In genomic region chr12:85342310-85342709, GRCm38 (mm10) we compare ENCODE assay signal across 23 mouse cellular contexts. TPM values are rescaled to one million over a fixed set of nuclear protein-coding genes. Genes with fewer than 3 reads are reported as not detected.
DNase-seq lines count a peak whose midpoint lies in the region; ATAC-seq and TF ChIP-seq lines count a peak whose summit lies in the region.
"Had no signal": no experiment of that assay in that cellular context is flagged by ENCODE, and none has a peak within 500 bp of the region (broad histone marks: within the 10 kb centered on the region; RNA-seq: fewer than 3 reads in every experiment).

No protein-coding gene starts in this region.

- H3K4me2 ChIP-seq in kidney, embryonic 16.5 days (replicated peaks; ENCODE audit: low read depth, low read length): no peak overlapping the region
- H3K4me2 ChIP-seq: hindbrain, embryonic 15.5 days; limb, embryonic 12.5 days; lung, embryonic 15.5 days had no signal

- peaks cover 22% of the 10 kb centered on the region for H3K36me3 ChIP-seq in heart, adult 2 months (ENCODE audit: control insufficient read depth, insufficient read depth, low read length)
- H3K36me3 ChIP-seq in kidney, embryonic 16.5 days (ENCODE audit: insufficient read depth, low read length): peaks cover 7% of the 10 kb centered on the region; the same call in 1 of the 2 replicates

- H3K4me1 ChIP-seq in heart, adult 2 months (ENCODE audit: control insufficient read depth, insufficient read depth, low read length): peaks cover 5% of the 10 kb centered on the region
- H3K4me1 ChIP-seq in kidney, embryonic 16.5 days (ENCODE audit: insufficient read depth, low read length): peaks cover 16% of the 10 kb centered on the region

- no peak for DNase-seq in heart, adult 2 months
- DNase-seq in heart, adult 9 months (ENCODE audit: low spot score in 2 of 2): no peak
- peak; percentile 59 for DNase-seq in kidney, adult 9 months
- DNase-seq in adipocyte (ENCODE audit: low spot score): peak; percentile 38
- DNase-seq in cerebellum, adult 8-10 months: no peak
- DNase-seq in ovary, postnatal 14 days (ENCODE audit: low spot score): no peak
- DNase-seq: adrenal gland, postnatal 14 days; cerebellum, adult 11 months; cerebellum, postnatal 36 days; gastrocnemius, postnatal 14 days; heart, postnatal 10 days; right cerebral cortex, postnatal 14 days; thymus, postnatal 36 days had no signal

- H3K79me2 ChIP-seq in heart, adult 2 months (replicated peaks; ENCODE audit: control insufficient read depth, insufficient read depth, low read length): no peaks in the 10 kb centered on the region; the same call in 1 of the 2 replicates

- no peak overlapping the region for H3K4me3 ChIP-seq in heart, adult 2 months
- no peak overlapping the region for H3K4me3 ChIP-seq in kidney, embryonic 16.5 days (ENCODE audit: low read length)
- H3K4me3 ChIP-seq: embryonic facial prominence, embryonic 10.5 days; heart, embryonic 10.5 days; hindbrain, embryonic 15.5 days; limb, embryonic 12.5 days; lung, embryonic 15.5 days; midbrain, embryonic 10.5 days had no signal

- H3K9me3 ChIP-seq in kidney, embryonic 16.5 days (ENCODE audit: low read length): no peaks in the 10 kb centered on the region
- H3K9me3 ChIP-seq: embryonic facial prominence, embryonic 10.5 days; heart, embryonic 10.5 days; hindbrain, embryonic 15.5 days; limb, embryonic 12.5 days; lung, embryonic 15.5 days; midbrain, embryonic 10.5 days had no signal

- H3K27ac ChIP-seq in heart, adult 2 months: no peak overlapping the region
- no peak overlapping the region for H3K27ac ChIP-seq in kidney, embryonic 16.5 days (ENCODE audit: low read length)
- H3K27ac ChIP-seq: embryonic facial prominence, embryonic 10.5 days; heart, embryonic 10.5 days; hindbrain, embryonic 15.5 days; limb, embryonic 12.5 days; liver, embryonic 14.5 days; lung, embryonic 15.5 days; midbrain, embryonic 10.5 days had no signal

- H3K27me3 ChIP-seq in heart, adult 2 months (ENCODE audit: control insufficient read depth, insufficient read depth, low read length): no peaks in the 10 kb centered on the region
- no peaks in the 10 kb centered on the region for H3K27me3 ChIP-seq in kidney, embryonic 16.5 days (ENCODE audit: insufficient read depth, low read length)
- H3K27me3 ChIP-seq: CH12.LX; hindbrain, embryonic 15.5 days; limb, embryonic 12.5 days; lung, embryonic 15.5 days had no signal

- no peak for TF ChIP-seq POLR2A in heart, adult 2 months (IDR thresholded peaks at IDR 0.05; ENCODE audit: insufficient read depth, low read depth, low read length)

- no peak for TF ChIP-seq EP300 in heart, adult 2 months (IDR thresholded peaks at IDR 0.05; ENCODE audit: insufficient read depth, low read depth, low read length)

- intact Hi-C loops in heart, adult 2 months (cut with DNase I): loop anchor here (5.0 to 10.0 kb wide), 2 partner anchors 305 to 482 kb away; partner anchors contain the start of genes Erg28 and Ttll5

- no peak overlapping the region for H3K9ac ChIP-seq in heart, adult 2 months (ENCODE audit: low read depth, low read length)
- H3K9ac ChIP-seq in kidney, embryonic 16.5 days (replicated peaks; ENCODE audit: low read length): no peak overlapping the region
- H3K9ac ChIP-seq: hindbrain, embryonic 15.5 days; limb, embryonic 12.5 days; liver, embryonic 14.5 days; lung, embryonic 15.5 days had no signal

- ATAC-seq in kidney, embryonic 16.5 days (ENCODE audit: low FRiP score, low TSS enrichment): no peak

- peak; percentile 14; the same call in 1 of the 2 replicates for TF ChIP-seq CTCF in heart, adult 2 months (IDR thresholded peaks at IDR 0.05)

- 30% methylated on average over 4 of the region's 4 CpGs for WGBS in heart, adult 2 months
- 86% methylated on average over 4 of the region's 4 CpGs for WGBS in kidney, embryonic 16.5 days

RNA-seq across cellular contexts. Expression of gene Nek9, which starts 3.1 kb away (rescaled TPM):
- 100 to 1,000 TPM; 107 to 116 TPM for total RNA-seq in heart, adult 2 months (2021)
- polyA plus RNA-seq in heart, adult 2 months (2012; rRNA removed): 41.6 and 74.4 TPM in 2 replicates
- polyA plus RNA-seq in kidney, embryonic 16.5 days (2015; fragmentation: Nextera tagmentation; extraction: Ambion mirVana): 20.7 and 23.9 TPM in 2 replicates

RNA-seq across cellular contexts. Expression of gene Tmed10, which starts 32.3 kb away (rescaled TPM):
- 100 to 1,000 TPM; 164 to 186 TPM for total RNA-seq in heart, adult 2 months (2021)
- polyA plus RNA-seq in heart, adult 2 months (2012; rRNA removed): 108 and 130 TPM in 2 replicates
- polyA plus RNA-seq in kidney, embryonic 16.5 days (2015; fragmentation: Nextera tagmentation; extraction: Ambion mirVana): 347 and 350 TPM in 2 replicates

RNA-seq across cellular contexts. Expression of gene Zc2hc1c, which starts 53.9 kb away (rescaled TPM):
- total RNA-seq in heart, adult 2 months (2021): 1 to 10 TPM; 2.2 to 2.6 TPM
- polyA plus RNA-seq in heart, adult 2 months (2012; rRNA removed): 1.0 and 1.1 TPM in 2 replicates
- polyA plus RNA-seq in kidney, embryonic 16.5 days (2015; fragmentation: Nextera tagmentation; extraction: Ambion mirVana): 4.1 and 4.4 TPM in 2 replicates
- polyA plus RNA-seq: macrophage had no signal

RNA-seq across cellular contexts. Expression of gene Acyp1, which starts 54.1 kb away (rescaled TPM):
- total RNA-seq in heart, adult 2 months (2021): 10 to 100 TPM; 19.3 to 20.0 TPM
- 9.7 and 11.0 TPM in 2 replicates for polyA plus RNA-seq in heart, adult 2 months (2012; rRNA removed)
- polyA plus RNA-seq in kidney, embryonic 16.5 days (2015; fragmentation: Nextera tagmentation; extraction: Ambion mirVana): 57.4 and 57.5 TPM in 2 replicates

Comparison
In these comparisons a context has a peak if more than half of its experiments do, and no peak if none do; other contexts are left out.
1. DNase-seq: peak in kidney, adult 9 months (single experiment) and adipocyte (single experiment); none in heart, adult 2 months (0 of 2), heart, adult 9 months (0 of 2), cerebellum, adult 8-10 months (single experiment) and ovary, postnatal 14 days (single experiment).